Mouse (Mus musculus) liver, embryonic 13.5 days (tissue): Measurements from ENCODE around the gene Klhl8. TPM values are rescaled to one million over a fixed set of nuclear protein-coding genes. Genes with fewer than 3 reads are reported as not detected.
A peak's percentile ranks its signal among the peaks of the same experiment; 100 is the strongest.

Source experiments
- ATAC-seq: fragments of 200-750 bp; cut with Nextera tagmentation; 2 replicates; pipeline ENCODE4 v1.8.0; 2017; ENCODE audit warnings: low read depth, mild to moderate bottlenecking, moderate number of reproducible peaks, moderate library complexity
- DNase-seq: peaks from one replicate; pipeline ENCODE4 v3.0.0; 2022
- H3K27ac ChIP-seq: fragments of 300-500 bp; sonication (generic); 2 replicates; pipeline ENCODE4 v1.5.1; 2015; ENCODE audit warnings: moderate library complexity, mild to moderate bottlenecking, inconsistent platforms
- H3K27me3 ChIP-seq: fragments of 300-500 bp; sonication (generic); 2 replicates; pipeline ENCODE4 v1.6.1; 2015; ENCODE audit warnings: mild to moderate bottlenecking, inconsistent platforms
- H3K36me3 ChIP-seq: fragments of 300-500 bp; sonication (generic); 2 replicates; pipeline ENCODE4 v1.6.1; 2015; ENCODE audit warnings: mild to moderate bottlenecking, inconsistent platforms
- H3K4me1 ChIP-seq: fragments of 300-500 bp; sonication (generic); replicated peaks from 2 replicates; pipeline ENCODE4 v1.6.1; 2015; ENCODE audit warnings: inconsistent platforms
- H3K4me2 ChIP-seq: fragments of 300-500 bp; sonication (generic); 2 replicates; pipeline ENCODE4 v1.6.1; 2015; ENCODE audit warnings: inconsistent platforms, mild to moderate bottlenecking, moderate library complexity
- H3K4me3 ChIP-seq: fragments of 300-500 bp; sonication (generic); replicated peaks from 2 replicates; pipeline ENCODE4 v1.5.1; 2015; ENCODE audit warnings: mild to moderate bottlenecking, inconsistent platforms
- H3K9ac ChIP-seq: fragments of 300-500 bp; sonication (generic); 2 replicates; pipeline ENCODE4 v1.6.1; 2015; ENCODE audit warnings: mild to moderate bottlenecking, inconsistent platforms
- H3K9me3 ChIP-seq: fragments of 300-500 bp; sonication (generic); replicated peaks from 2 replicates; pipeline ENCODE4 v1.6.1; 2016; ENCODE audit warnings: inconsistent platforms
- WGBS: fragments of 180-500 bp; shearing (Covaris S2); methylation state at CpG from one replicate; pipeline ENCODE4 v1.1.7; 2015; ENCODE audit not compliant: insufficient replicate concordance; 5-methylcytosine and 5-hydroxymethylcytosine counted together
- polyA plus RNA-seq: library from polyadenylated mRNA; unstranded; fragments of >200 nt; fragmentation: Nextera tagmentation; extraction: Ambion mirVana; gene quantifications from 2 replicates; pipeline ENCODE4 v1.2.1, GENCODE M21; 2015

Klhl8 gene
- polyA plus RNA-seq, 1 experiment from 2014 or later, result 1.4 TPM

- peak; percentile 40; the same call in 1 of the 2 replicates for ATAC-seq
- Histone ChIP-seq H3K27me3 (no peaks in the 10 kb centered on the region), H3K9me3 (no peaks in the 10 kb centered on the region), H3K9ac (no peak overlapping the region), H3K27ac (no peak overlapping the region), H3K4me2 (no peak overlapping the region), H3K4me1 (peaks cover 21% of the 10 kb centered on the region), H3K4me3 (no peak overlapping the region), H3K36me3 (peaks cover 40% of the 10 kb centered on the region)
- WGBS, result 63% methylated on average over 5 of the region's 5 CpGs
- peak; percentile 12 for DNase-seq
Measured at GRCm38 (mm10) chr5:103856286-103857009, 54.6 kb downstream of the Klhl8 start.

GRCm38 (mm10) chr5:103855483-103856211 lies 55.4 kb downstream of the Klhl8 start:
- Histone ChIP-seq H3K9ac (no peak overlapping the region; the same call in 1 of the 2 replicates), H3K4me3 (no peak overlapping the region), H3K4me1 (peaks cover 21% of the 10 kb centered on the region), H3K36me3 (peaks cover 48% of the 10 kb centered on the region), H3K27me3 (no peaks in the 10 kb centered on the region), H3K27ac (no peak overlapping the region), H3K9me3 (no peaks in the 10 kb centered on the region), H3K4me2 (no peak overlapping the region)
- ATAC-seq, result peak; percentile 77
- 63% methylated on average over 14 of the region's 14 CpGs for WGBS
- DNase-seq, result peak; percentile 7

- Histone ChIP-seq H3K4me2 (no peak overlapping the region), H3K9ac (no peak overlapping the region), H3K4me1 (peaks cover 21% of the 10 kb centered on the region), H3K36me3 (peaks cover 57% of the 10 kb centered on the region), H3K9me3 (no peaks in the 10 kb centered on the region), H3K27me3 (no peaks in the 10 kb centered on the region), H3K27ac (no peak overlapping the region), H3K4me3 (no peak overlapping the region)
- DNase-seq, result no peak
- 81% methylated on average over 5 of the region's 5 CpGs for WGBS
- ATAC-seq, result no peak
Measured at GRCm38 (mm10) chr5:103854807-103855194, 56.3 kb downstream of the Klhl8 start.

- no peak; the same call in 1 of the 2 replicates for ATAC-seq
- Histone ChIP-seq H3K27me3 (no peaks in the 10 kb centered on the region), H3K9ac (no peak overlapping the region), H3K4me1 (peaks cover 21% of the 10 kb centered on the region), H3K27ac (no peak overlapping the region), H3K4me3 (no peak overlapping the region), H3K9me3 (no peaks in the 10 kb centered on the region), H3K36me3 (peaks cover 63% of the 10 kb centered on the region), H3K4me2 (no peak overlapping the region)
- 65% methylated on average over 17 of the region's 17 CpGs for WGBS
- no peak for DNase-seq
Measured at GRCm38 (mm10) chr5:103854041-103854806, 56.8 kb downstream of the Klhl8 start.

GRCm38 (mm10) chr5:103852756-103853549 lies 58.1 kb downstream of the Klhl8 start:
- Histone ChIP-seq H3K4me3 (no peak overlapping the region), H3K4me2 (no peak overlapping the region), H3K27ac (no peak overlapping the region), H3K36me3 (peaks cover 75% of the 10 kb centered on the region), H3K27me3 (no peaks in the 10 kb centered on the region), H3K9ac (no peak overlapping the region), H3K4me1 (peaks cover 21% of the 10 kb centered on the region), H3K9me3 (no peaks in the 10 kb centered on the region)
- WGBS, result 80% methylated on average over 4 of the region's 4 CpGs
- ATAC-seq (no peak), DNase-seq (no peak)

- 91% methylated on average over 8 of the region's 8 CpGs for WGBS
- Histone ChIP-seq H3K27ac (no peak overlapping the region), H3K9me3 (no peaks in the 10 kb centered on the region), H3K27me3 (no peaks in the 10 kb centered on the region), H3K4me2 (no peak overlapping the region), H3K9ac (no peak overlapping the region), H3K36me3 (peaks cover 100% of the 10 kb centered on the region), H3K4me3 (no peak overlapping the region), H3K4me1 (no peaks in the 10 kb centered on the region)
- ATAC-seq, result no peak
- DNase-seq, result no peak
Measured at GRCm38 (mm10) chr5:103848546-103848945, 62.5 kb downstream of the Klhl8 start.

GRCm38 (mm10) chr5:103846609-103847008 lies 64.5 kb downstream of the Klhl8 start:
- Histone ChIP-seq H3K9ac (no peak overlapping the region), H3K4me2 (no peak overlapping the region), H3K27me3 (no peaks in the 10 kb centered on the region), H3K4me1 (no peaks in the 10 kb centered on the region), H3K36me3 (peaks cover 100% of the 10 kb centered on the region), H3K9me3 (no peaks in the 10 kb centered on the region), H3K27ac (no peak overlapping the region), H3K4me3 (no peak overlapping the region)
- WGBS, result 81% methylated on average over 5 of the region's 5 CpGs
- DNase-seq (no peak), ATAC-seq (no peak)

GRCm38 (mm10) chr5:103846154-103846551 lies 64.9 kb downstream of the Klhl8 start:
- no peak for DNase-seq
- 93% methylated on average over 10 of the region's 10 CpGs for WGBS
- peaks cover 100% of the 10 kb centered on the region for H3K36me3 ChIP-seq
- no peak for ATAC-seq
- H3K4me1 ChIP-seq, result no peaks in the 10 kb centered on the region
- no peak overlapping the region for H3K4me2 ChIP-seq
- H3K9me3 ChIP-seq, result no peaks in the 10 kb centered on the region
- H3K9ac ChIP-seq, result no peak overlapping the region
- no peaks in the 10 kb centered on the region for H3K27me3 ChIP-seq
- H3K4me3 ChIP-seq, result no peak overlapping the region
- H3K27ac ChIP-seq, result no peak overlapping the region

GRCm38 (mm10) chr5:103845418-103846153 lies 65.5 kb downstream of the Klhl8 start:
- no peak overlapping the region for H3K4me2 ChIP-seq
- H3K9ac ChIP-seq, result no peak overlapping the region
- no peaks in the 10 kb centered on the region for H3K27me3 ChIP-seq
- peaks cover 100% of the 10 kb centered on the region for H3K36me3 ChIP-seq
- H3K4me3 ChIP-seq, result no peak overlapping the region
- H3K4me1 ChIP-seq, result no peaks in the 10 kb centered on the region
- H3K9me3 ChIP-seq, result no peaks in the 10 kb centered on the region
- WGBS, result 89% methylated on average over 19 of the region's 19 CpGs
- DNase-seq (no peak), ATAC-seq (no peak)
- no peak overlapping the region for H3K27ac ChIP-seq

GRCm38 (mm10) chr5:103843938-103844337 lies 67.1 kb downstream of the Klhl8 start:
- 38% methylated on average over 1 of the region's 1 CpGs for whole genome bisulfite sequencing
- peak; percentile 30 for DNase-seq
- H3K36me3 ChIP-seq, result peaks cover 99% of the 10 kb centered on the region

More at GRCm38 (mm10) chr5:103843938-103844337, 67.1 kb downstream of the Klhl8 start:
- Histone ChIP-seq H3K27me3 (no peaks in the 10 kb centered on the region), H3K4me2 (no peak overlapping the region), H3K4me1 (peaks cover 11% of the 10 kb centered on the region), H3K4me3 (no peak overlapping the region), H3K9me3 (no peaks in the 10 kb centered on the region), H3K9ac (no peak overlapping the region), H3K27ac (no peak overlapping the region)
- no peak for ATAC-seq
